Mouse (Mus musculus) frontal cortex, adult (tissue): ENCODE results near the gene Gm20388.

ENCODE experiments used
- ATAC-seq: cut with Nextera tagmentation; 2 replicates; pipeline ENCODE4 v1.9.2; 2017; ENCODE audit warnings: mild to moderate bottlenecking, moderate library complexity, mixed read lengths; ENCODE audit not compliant: low TSS enrichment

Gene Gm20388

GRCm38 (mm10) chr8:122216433-122216832 is 2305.8 kb downstream of the Gm20388 start:
- no peak for ATAC-seq

GRCm38 (mm10) chr8:122217456-122218177 is 2307.0 kb downstream of the Gm20388 start:
- ATAC-seq: no peak

- no peak for ATAC-seq
These were observed 2313.5 kb downstream of the Gm20388 start for GRCm38 (mm10) chr8:122223976-122224649.

- peak; percentile 28; the same call in 1 of the 2 replicates for ATAC-seq
These were observed 2314.0 kb downstream of the Gm20388 start for GRCm38 (mm10) chr8:122224650-122225022.

- ATAC-seq: no peak
These were observed 2314.8 kb downstream of the Gm20388 start for GRCm38 (mm10) chr8:122225446-122225845.

- ATAC-seq: no peak
These were observed 2316.7 kb downstream of the Gm20388 start for GRCm38 (mm10) chr8:122227345-122227744.

- no peak for ATAC-seq
These were observed 2318.3 kb downstream of the Gm20388 start for GRCm38 (mm10) chr8:122228792-122229575.

GRCm38 (mm10) chr8:122229819-122230711 is 2319.4 kb downstream of the Gm20388 start:
- peak; percentile 44 for ATAC-seq

GRCm38 (mm10) chr8:122230712-122231337 is 2320.2 kb downstream of the Gm20388 start:
- peak; percentile 80 for ATAC-seq

- ATAC-seq: peak; percentile 38
These were observed 2323.4 kb downstream of the Gm20388 start for GRCm38 (mm10) chr8:122234055-122234454.

- no peak for ATAC-seq
These were observed 2325.9 kb downstream of the Gm20388 start for GRCm38 (mm10) chr8:122236521-122236920.

- no peak for ATAC-seq
These were observed 2327.6 kb downstream of the Gm20388 start for GRCm38 (mm10) chr8:122238225-122238624.

- ATAC-seq: no peak
These were observed 2328.1 kb downstream of the Gm20388 start for GRCm38 (mm10) chr8:122238731-122239130.

- ATAC-seq: no peak
These were observed 2329.8 kb downstream of the Gm20388 start for GRCm38 (mm10) chr8:122240241-122241026.

- ATAC-seq: no peak
These were observed 2332.7 kb downstream of the Gm20388 start for GRCm38 (mm10) chr8:122243310-122243709.

- ATAC-seq: no peak
These were observed 2334.5 kb downstream of the Gm20388 start for GRCm38 (mm10) chr8:122245161-122245560.

GRCm38 (mm10) chr8:122246257-122247211 is 2335.9 kb downstream of the Gm20388 start:
- ATAC-seq: no peak

- no peak for ATAC-seq
These were observed 2341.1 kb downstream of the Gm20388 start for GRCm38 (mm10) chr8:122251739-122252138.

GRCm38 (mm10) chr8:122252366-122252765 is 2341.7 kb downstream of the Gm20388 start:
- ATAC-seq: no peak
